Mouse (Mus musculus): ENCODE results near the gene Ptprm.

GRCm38 (mm10) chr17:67364491-67364890 is 10.2 kb upstream of the Ptprm start:
- no peak for TF ChIP-seq POLR2A (IDR thresholded peaks at IDR 0.05; ENCODE audit: insufficient read depth, low read depth, low read length)
- no peak for TF ChIP-seq CTCF (IDR thresholded peaks at IDR 0.05; ENCODE audit: insufficient read depth, low read depth, low read length)
